Mouse (Mus musculus): ENCODE results near the gene Upk3b. TPM values are rescaled to one million over a fixed set of nuclear protein-coding genes. Genes with fewer than 3 reads are reported as not detected.
A peak's percentile ranks its signal among the peaks of the same experiment; 100 is the strongest.

The Upk3b gene
- total and polyA plus RNA-seq, 2 experiments from 2014 or later, result 21.1 to 40.6 TPM

GRCm38 (mm10) chr5:136086290-136086689 lies 48.0 kb downstream of the Upk3b start:
- Histone ChIP-seq H3K36me3 (replicated peaks; ENCODE audit: control insufficient read depth, insufficient read depth, low read length) (no peaks in the 10 kb centered on the region), H3K27me3 (ENCODE audit: control insufficient read depth, insufficient read depth, low read length) (peaks cover 20% of the 10 kb centered on the region), H3K4me1 (ENCODE audit: control insufficient read depth, insufficient read depth) (no peaks in the 10 kb centered on the region), H3K9ac (replicated peaks; ENCODE audit: low read depth, low read length) (no peak overlapping the region), H3K4me3 (ENCODE audit: low read depth, low read length) (no peak overlapping the region), H3K4me2 (ENCODE audit: low read depth, low read length) (no peak overlapping the region), H3K9me3 (replicated peaks; ENCODE audit: control insufficient read depth, low read length) (no peaks in the 10 kb centered on the region), H3K27ac (ENCODE audit: low read depth) (no peak overlapping the region)
- TF ChIP-seq CTCF (IDR thresholded peaks at IDR 0.05; ENCODE audit: low read depth) (no peak), EP300 (IDR thresholded peaks at IDR 0.05; ENCODE audit: low read depth) (no peak)
- ATAC-seq (ENCODE audit: insufficient read depth, low read depth) (no peak), DNase-seq (ENCODE audit: low spot score) (no peak)
- WGBS, result 87% methylated on average over 8 of the region's 8 CpGs

GRCm38 (mm10) chr5:136088821-136089575 lies 50.7 kb downstream of the Upk3b start:
- Histone ChIP-seq H3K9ac (replicated peaks; ENCODE audit: low read depth, low read length) (no peak overlapping the region), H3K27ac (ENCODE audit: low read depth) (no peak overlapping the region), H3K36me3 (replicated peaks; ENCODE audit: control insufficient read depth, insufficient read depth, low read length) (no peaks in the 10 kb centered on the region), H3K4me2 (ENCODE audit: low read depth, low read length) (no peak overlapping the region), H3K27me3 (ENCODE audit: control insufficient read depth, insufficient read depth, low read length) (peaks cover 19% of the 10 kb centered on the region), H3K9me3 (replicated peaks; ENCODE audit: control insufficient read depth, low read length) (no peaks in the 10 kb centered on the region), H3K4me3 (ENCODE audit: low read depth, low read length) (no peak overlapping the region), H3K4me1 (ENCODE audit: control insufficient read depth, insufficient read depth) (no peaks in the 10 kb centered on the region)
- ATAC-seq (ENCODE audit: insufficient read depth, low read depth), result no peak
- TF ChIP-seq CTCF (IDR thresholded peaks at IDR 0.05; ENCODE audit: low read depth) (peak; percentile 42), EP300 (IDR thresholded peaks at IDR 0.05; ENCODE audit: low read depth) (no peak)
- DNase-seq (ENCODE audit: low spot score), result no peak
- 20% methylated on average over 14 of the region's 14 CpGs for WGBS

DNA sequence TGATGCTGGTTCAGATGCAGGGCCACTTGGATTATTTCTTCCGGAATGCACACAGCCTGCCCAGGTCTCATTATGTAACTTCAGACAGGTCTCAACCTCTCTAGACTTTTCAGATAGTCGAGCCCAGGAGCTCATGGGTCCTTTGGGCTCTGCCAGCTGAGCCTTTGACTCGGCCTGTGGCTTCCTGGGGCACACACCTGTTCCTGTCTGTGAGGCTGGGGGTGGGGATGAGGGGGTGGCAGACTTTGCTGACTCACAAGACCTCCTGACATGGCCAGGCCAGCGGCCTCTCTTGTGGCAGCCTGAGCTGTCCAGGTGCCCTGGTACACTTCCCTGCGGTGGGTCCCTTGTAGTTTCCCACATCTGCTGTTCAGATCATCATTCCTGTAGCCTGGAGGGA lies 53.6 kb downstream of the Upk3b start:
- 54% methylated on average over 5 of the region's 5 CpGs for WGBS
- no peak for ATAC-seq (ENCODE audit: insufficient read depth, low read depth)
- TF ChIP-seq CTCF (IDR thresholded peaks at IDR 0.05; ENCODE audit: low read depth) (no peak), EP300 (IDR thresholded peaks at IDR 0.05; ENCODE audit: low read depth) (no peak)

DNA sequence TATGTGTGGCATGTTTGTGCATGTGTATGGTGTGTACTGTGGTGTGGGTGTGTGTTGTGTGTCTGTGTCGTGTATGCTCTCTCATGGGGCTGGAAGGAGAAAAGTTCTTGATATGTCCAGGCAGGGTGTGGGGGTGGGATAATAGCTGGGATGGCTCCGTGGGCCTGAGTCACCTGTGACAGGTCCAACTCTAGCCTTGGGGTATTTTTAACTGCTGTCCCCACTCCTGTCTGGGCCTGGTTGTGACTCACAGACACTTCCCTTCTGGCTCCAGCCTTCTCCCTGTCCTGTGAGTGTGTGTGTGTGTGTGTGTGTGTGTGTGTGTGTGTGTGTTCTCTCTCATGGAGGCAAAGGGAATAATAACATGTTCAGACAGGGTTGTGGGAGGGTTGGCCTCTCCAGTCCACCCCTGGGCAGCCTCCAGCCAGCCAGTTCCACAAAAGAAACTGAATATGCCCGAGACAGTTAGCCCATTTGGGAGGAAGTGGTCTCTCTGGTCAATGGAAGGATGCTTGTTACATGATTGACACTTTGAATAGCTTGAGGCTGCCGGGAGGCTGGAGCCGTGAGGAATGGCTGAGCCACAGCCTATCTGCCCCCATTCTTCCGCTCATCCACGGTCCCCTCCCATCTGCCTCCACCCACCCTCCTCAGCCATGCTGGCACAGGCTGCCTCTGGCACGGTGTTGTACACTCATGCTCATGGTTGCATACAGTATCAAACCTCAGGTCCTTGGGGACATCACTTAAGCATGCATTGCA lies 56.1 kb downstream of the Upk3b start:
- no peaks in the 10 kb centered on the region for H3K27me3 ChIP-seq (ENCODE audit: control insufficient read depth, insufficient read depth, low read length)
- 39% methylated on average over 8 of the region's 8 CpGs for WGBS
- TF ChIP-seq EP300 (IDR thresholded peaks at IDR 0.05; ENCODE audit: low read depth), result no peak
- no peak for TF ChIP-seq CTCF (IDR thresholded peaks at IDR 0.05; ENCODE audit: low read depth)
- ATAC-seq (ENCODE audit: insufficient read depth, low read depth) (no peak), DNase-seq (ENCODE audit: low spot score) (no peak)
- H3K4me3 ChIP-seq (ENCODE audit: low read depth, low read length), result no peak overlapping the region
- H3K36me3 ChIP-seq (replicated peaks; ENCODE audit: control insufficient read depth, insufficient read depth, low read length), result no peaks in the 10 kb centered on the region
- no peaks in the 10 kb centered on the region for H3K4me1 ChIP-seq (ENCODE audit: control insufficient read depth, insufficient read depth)
- H3K9me3 ChIP-seq (replicated peaks; ENCODE audit: control insufficient read depth, low read length), result no peaks in the 10 kb centered on the region
- no peak overlapping the region for H3K27ac ChIP-seq (ENCODE audit: low read depth)
- H3K9ac ChIP-seq (replicated peaks; ENCODE audit: low read depth, low read length), result no peak overlapping the region
- H3K4me2 ChIP-seq (ENCODE audit: low read depth, low read length), result no peak overlapping the region

More for the DNA sequence above, 53.6 kb downstream of the Upk3b start:
- Histone ChIP-seq H3K9ac (replicated peaks; ENCODE audit: low read depth, low read length) (no peak overlapping the region), H3K4me1 (ENCODE audit: control insufficient read depth, insufficient read depth) (no peaks in the 10 kb centered on the region), H3K36me3 (replicated peaks; ENCODE audit: control insufficient read depth, insufficient read depth, low read length) (no peaks in the 10 kb centered on the region), H3K27ac (ENCODE audit: low read depth) (no peak overlapping the region), H3K4me3 (ENCODE audit: low read depth, low read length) (no peak overlapping the region), H3K9me3 (replicated peaks; ENCODE audit: control insufficient read depth, low read length) (no peaks in the 10 kb centered on the region), H3K27me3 (ENCODE audit: control insufficient read depth, insufficient read depth, low read length) (no peaks in the 10 kb centered on the region), H3K4me2 (ENCODE audit: low read depth, low read length) (no peak overlapping the region)
- no peak for DNase-seq (ENCODE audit: low spot score)

DNA sequence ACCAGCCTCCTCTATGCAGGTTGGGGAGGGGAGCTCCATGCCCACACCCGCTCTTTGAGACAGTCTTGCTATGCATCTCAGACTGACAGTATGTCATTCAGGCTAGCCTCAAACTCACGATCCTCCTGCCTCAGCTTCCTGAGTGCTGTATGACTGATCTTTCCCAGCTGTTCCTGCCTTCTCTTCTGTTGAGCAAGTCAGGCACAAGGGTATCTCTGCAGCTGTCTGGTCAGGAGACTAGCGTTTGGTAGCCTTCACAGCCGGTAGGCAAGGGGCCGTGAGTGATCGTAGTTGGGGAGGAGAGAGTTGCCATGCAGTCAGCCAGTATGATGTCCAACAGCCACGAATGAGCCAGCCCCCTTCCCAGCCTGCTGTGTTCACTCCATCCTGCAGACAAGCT lies 56.8 kb downstream of the Upk3b start:
- no peaks in the 10 kb centered on the region for H3K27me3 ChIP-seq (ENCODE audit: control insufficient read depth, insufficient read depth, low read length)
- H3K4me3 ChIP-seq (ENCODE audit: low read depth, low read length), result no peak overlapping the region
- no peak for DNase-seq (ENCODE audit: low spot score)
- H3K27ac ChIP-seq (ENCODE audit: low read depth), result no peak overlapping the region
- WGBS, result 62% methylated on average over 7 of the region's 7 CpGs
- H3K9ac ChIP-seq (replicated peaks; ENCODE audit: low read depth, low read length), result no peak overlapping the region
- H3K36me3 ChIP-seq (replicated peaks; ENCODE audit: control insufficient read depth, insufficient read depth, low read length), result no peaks in the 10 kb centered on the region
- no peak overlapping the region for H3K4me2 ChIP-seq (ENCODE audit: low read depth, low read length)
- H3K9me3 ChIP-seq (replicated peaks; ENCODE audit: control insufficient read depth, low read length), result no peaks in the 10 kb centered on the region
- H3K4me1 ChIP-seq (ENCODE audit: control insufficient read depth, insufficient read depth), result no peaks in the 10 kb centered on the region
- ATAC-seq (ENCODE audit: insufficient read depth, low read depth), result no peak; the same call in 1 of the 2 replicates
- TF ChIP-seq EP300 (IDR thresholded peaks at IDR 0.05; ENCODE audit: low read depth), result no peak
- no peak for TF ChIP-seq CTCF (IDR thresholded peaks at IDR 0.05; ENCODE audit: low read depth)

Other genes with a start within 250 kb of the Upk3b start
- 0.31 TPM in 1 of 2 replicates, not detected in the other for gene Srrm3, start 231.6 kb upstream of the Upk3b start, total RNA-seq (2014; rRNA removed; ENCODE audit: low replicate concordance)
- 0.03 TPM in 1 of 2 replicates, not detected in the other for gene Srrm3, start 231.6 kb upstream of the Upk3b start, polyA plus RNA-seq (2015; fragmentation: Nextera tagmentation; extraction: Ambion mirVana)
- gene Hspb1, start 150.6 kb upstream of the Upk3b start, total RNA-seq (2014; rRNA removed; ENCODE audit: low replicate concordance), result 1,178 and 1,316 TPM in 2 replicates
- 974 and 1,039 TPM in 2 replicates for gene Hspb1, start 150.6 kb upstream of the Upk3b start, polyA plus RNA-seq (2015; fragmentation: Nextera tagmentation; extraction: Ambion mirVana)
- gene Ywhag, start 103.9 kb upstream of the Upk3b start, total RNA-seq (2014; rRNA removed; ENCODE audit: low replicate concordance), result 47.3 and 67.2 TPM in 2 replicates
- 137 and 149 TPM in 2 replicates for gene Ywhag, start 103.9 kb upstream of the Upk3b start, polyA plus RNA-seq (2015; fragmentation: Nextera tagmentation; extraction: Ambion mirVana)
- gene Ssc4d, start 64.0 kb upstream of the Upk3b start, total RNA-seq (2014; rRNA removed; ENCODE audit: low replicate concordance), result 1.3 and 3.6 TPM in 2 replicates
- gene Ssc4d, start 64.0 kb upstream of the Upk3b start, polyA plus RNA-seq (2015; fragmentation: Nextera tagmentation; extraction: Ambion mirVana), result 0.55 and 0.56 TPM in 2 replicates
- not detected in 2 replicates for gene Zp3, start 58.4 kb upstream of the Upk3b start, total RNA-seq (2014; rRNA removed; ENCODE audit: low replicate concordance)
- 0.14 TPM in 1 of 2 replicates, not detected in the other for gene Zp3, start 58.4 kb upstream of the Upk3b start, polyA plus RNA-seq (2015; fragmentation: Nextera tagmentation; extraction: Ambion mirVana)
- gene Dtx2, start 43.7 kb upstream of the Upk3b start, total RNA-seq (2014; rRNA removed; ENCODE audit: low replicate concordance), result 27.4 and 28.6 TPM in 2 replicates
- 14.6 and 15.7 TPM in 2 replicates for gene Dtx2, start 43.7 kb upstream of the Upk3b start, polyA plus RNA-seq (2015; fragmentation: Nextera tagmentation; extraction: Ambion mirVana)
- gene Upk3bl, start 16.0 kb downstream of the Upk3b start, total RNA-seq (2014; rRNA removed; ENCODE audit: low replicate concordance), result 4.2 TPM in 1 of 2 replicates, not detected in the other
- gene Upk3bl, start 16.0 kb downstream of the Upk3b start, polyA plus RNA-seq (2015; fragmentation: Nextera tagmentation; extraction: Ambion mirVana), result not detected in 2 replicates
- 0.27 and 6.2 TPM in 2 replicates for gene Rasa4, start 45.4 kb downstream of the Upk3b start, total RNA-seq (2014; rRNA removed; ENCODE audit: low replicate concordance)
- gene Rasa4, start 45.4 kb downstream of the Upk3b start, polyA plus RNA-seq (2015; fragmentation: Nextera tagmentation; extraction: Ambion mirVana), result 0.96 and 1.3 TPM in 2 replicates
- gene Polr2j, start 78.1 kb downstream of the Upk3b start, total RNA-seq (2014; rRNA removed; ENCODE audit: low replicate concordance), result 59.8 and 121 TPM in 2 replicates
- 145 and 155 TPM in 2 replicates for gene Polr2j, start 78.1 kb downstream of the Upk3b start, polyA plus RNA-seq (2015; fragmentation: Nextera tagmentation; extraction: Ambion mirVana)
- gene Lrwd1, start 97.6 kb downstream of the Upk3b start, total RNA-seq (2014; rRNA removed; ENCODE audit: low replicate concordance), result 20.9 and 23.1 TPM in 2 replicates
- gene Lrwd1, start 97.6 kb downstream of the Upk3b start, polyA plus RNA-seq (2015; fragmentation: Nextera tagmentation; extraction: Ambion mirVana), result 9.4 and 10.0 TPM in 2 replicates
- 9.4 and 11.4 TPM in 2 replicates for gene Alkbh4, start 97.7 kb downstream of the Upk3b start, total RNA-seq (2014; rRNA removed; ENCODE audit: low replicate concordance)
- 7.9 and 8.0 TPM in 2 replicates for gene Alkbh4, start 97.7 kb downstream of the Upk3b start, polyA plus RNA-seq (2015; fragmentation: Nextera tagmentation; extraction: Ambion mirVana)
- gene Orai2, start 132.2 kb downstream of the Upk3b start, total RNA-seq (2014; rRNA removed; ENCODE audit: low replicate concordance), result 0.69 and 6.0 TPM in 2 replicates
- 1.1 and 1.2 TPM in 2 replicates for gene Orai2, start 132.2 kb downstream of the Upk3b start, polyA plus RNA-seq (2015; fragmentation: Nextera tagmentation; extraction: Ambion mirVana)
- 1.7 and 8.4 TPM in 2 replicates for gene Prkrip1, start 160.5 kb downstream of the Upk3b start, total RNA-seq (2014; rRNA removed; ENCODE audit: low replicate concordance)
- gene Prkrip1, start 160.5 kb downstream of the Upk3b start, polyA plus RNA-seq (2015; fragmentation: Nextera tagmentation; extraction: Ambion mirVana), result 32.7 and 34.0 TPM in 2 replicates
- gene Sh2b2, start 208.1 kb downstream of the Upk3b start, total RNA-seq (2014; rRNA removed; ENCODE audit: low replicate concordance), result 0.97 and 2.0 TPM in 2 replicates
- gene Sh2b2, start 208.1 kb downstream of the Upk3b start, polyA plus RNA-seq (2015; fragmentation: Nextera tagmentation; extraction: Ambion mirVana), result 0.41 and 0.63 TPM in 2 replicates